8 mouse cellular contexts compared by ENCODE assay signal in the genomic region with DNA sequence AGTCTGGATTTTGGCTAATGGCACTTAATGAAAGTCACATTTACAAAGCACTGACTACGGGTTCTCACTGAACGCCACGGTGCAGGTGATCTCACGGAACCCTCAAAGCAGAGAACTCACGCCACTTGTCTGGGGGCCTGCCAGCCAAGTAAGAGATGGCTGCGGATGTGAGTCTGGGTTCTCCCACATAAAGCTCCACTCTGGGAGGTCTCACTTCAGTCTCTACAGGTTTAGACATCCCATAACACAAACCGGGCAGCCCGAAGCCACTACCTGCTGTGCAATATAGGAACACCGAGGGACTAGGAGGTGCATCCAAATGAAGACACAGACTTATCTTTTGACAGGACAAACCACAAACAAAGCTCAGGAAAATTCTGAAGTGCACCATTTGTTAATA.
A peak's percentile ranks its signal among the peaks of the same experiment; 100 is the strongest.
DNase-seq lines count a peak whose midpoint lies in the region; ATAC-seq lines count a peak whose summit lies in the region.

No protein-coding gene starts in this region.

- DNase-seq in kidney, postnatal 10 days, result no peak
- DNase-seq in embryonic facial prominence, embryonic 14.5 days (ENCODE audit: low spot score), result no peak
- no peak for DNase-seq in hindbrain, embryonic 14.5 days (ENCODE audit: low spot score)
- DNase-seq in gastrocnemius, adult 8-10 months (ENCODE audit: low spot score in 2 of 2), result no peak
- DNase-seq in left cerebral cortex, adult 8-10 months (ENCODE audit: low spot score in 2 of 2), result no peak

- no peaks in the 10 kb centered on the region for H3K36me3 ChIP-seq in kidney, embryonic 16.5 days (ENCODE audit: insufficient read depth, low read length)
- H3K36me3 ChIP-seq in embryonic facial prominence, embryonic 14.5 days (ENCODE audit: control insufficient read depth, insufficient read depth, low read length), result no peaks in the 10 kb centered on the region
- 0 out of 2 replicates have a peak, but pooled peaks cover 3% of the 10 kb centered on the region for H3K36me3 ChIP-seq in hindbrain, embryonic 14.5 days (replicated peaks; ENCODE audit: control insufficient read depth, insufficient read depth)
- H3K36me3 ChIP-seq in midbrain, embryonic 16.5 days (ENCODE audit: control insufficient read depth, insufficient read depth, low read length), result no peaks in the 10 kb centered on the region

- H3K27ac ChIP-seq in kidney, embryonic 16.5 days (ENCODE audit: low read length), result no peak overlapping the region
- no peak overlapping the region for H3K27ac ChIP-seq in embryonic facial prominence, embryonic 14.5 days (replicated peaks; ENCODE audit: low read depth, low read length)
- no peak overlapping the region for H3K27ac ChIP-seq in hindbrain, embryonic 14.5 days
- no peak overlapping the region for H3K27ac ChIP-seq in midbrain, embryonic 16.5 days (ENCODE audit: low read length)

- H3K9ac ChIP-seq in kidney, embryonic 16.5 days (replicated peaks; ENCODE audit: low read length), result no peak overlapping the region; the same call in 1 of the 2 replicates
- H3K9ac ChIP-seq in embryonic facial prominence, embryonic 14.5 days (ENCODE audit: low read depth, low read length), result peak overlapping the region; percentile 83; the same call in 1 of the 2 replicates
- H3K9ac ChIP-seq in hindbrain, embryonic 14.5 days, result peak overlapping the region; percentile 99
- H3K9ac ChIP-seq in midbrain, embryonic 16.5 days (ENCODE audit: low read depth, low read length), result peak overlapping the region; percentile 97

- ATAC-seq in kidney, embryonic 16.5 days (ENCODE audit: low FRiP score, low TSS enrichment), result no peak
- ATAC-seq in embryonic facial prominence, embryonic 14.5 days (ENCODE audit: low read depth), result no peak
- ATAC-seq in hindbrain, embryonic 14.5 days (ENCODE audit: low FRiP score), result no peak
- no peak for ATAC-seq in midbrain, embryonic 16.5 days
- no peak for ATAC-seq in erythroid progenitor cell, adult 5-6 weeks (replicated peaks; ENCODE audit: low FRiP score, poor library complexity, severe bottlenecking)

- peak overlapping the region; percentile 81 for H3K4me2 ChIP-seq in kidney, embryonic 16.5 days (replicated peaks; ENCODE audit: low read depth, low read length)
- peak overlapping the region; percentile 79 for H3K4me2 ChIP-seq in embryonic facial prominence, embryonic 14.5 days (ENCODE audit: low read depth, low read length)
- peak overlapping the region; percentile 86 for H3K4me2 ChIP-seq in hindbrain, embryonic 14.5 days (replicated peaks)
- peak overlapping the region; percentile 55 for H3K4me2 ChIP-seq in midbrain, embryonic 16.5 days (ENCODE audit: low read length)

- peaks cover 15% of the 10 kb centered on the region for H3K4me1 ChIP-seq in kidney, embryonic 16.5 days (ENCODE audit: insufficient read depth, low read length)
- peaks cover 8% of the 10 kb centered on the region for H3K4me1 ChIP-seq in embryonic facial prominence, embryonic 14.5 days (ENCODE audit: control insufficient read depth, insufficient read depth, low read length)
- peaks cover 17% of the 10 kb centered on the region for H3K4me1 ChIP-seq in hindbrain, embryonic 14.5 days (replicated peaks; ENCODE audit: control insufficient read depth, insufficient read depth, low read length)
- H3K4me1 ChIP-seq in midbrain, embryonic 16.5 days (ENCODE audit: control insufficient read depth, insufficient read depth, low read length), result peaks cover 20% of the 10 kb centered on the region

- WGBS in kidney, embryonic 16.5 days, result 77% methylated on average over 9 of the region's 9 CpGs
- 59% methylated on average over 9 of the region's 9 CpGs for WGBS in embryonic facial prominence, embryonic 14.5 days
- 59% methylated on average over 9 of the region's 9 CpGs for WGBS in hindbrain, embryonic 14.5 days
- 42% methylated on average over 9 of the region's 9 CpGs for WGBS in midbrain, embryonic 16.5 days

- no peaks in the 10 kb centered on the region for H3K27me3 ChIP-seq in kidney, embryonic 16.5 days (ENCODE audit: insufficient read depth, low read length)
- H3K27me3 ChIP-seq in embryonic facial prominence, embryonic 14.5 days (replicated peaks; ENCODE audit: control insufficient read depth, insufficient read depth, low read length), result no peaks in the 10 kb centered on the region
- no peaks in the 10 kb centered on the region for H3K27me3 ChIP-seq in hindbrain, embryonic 14.5 days (ENCODE audit: control insufficient read depth, insufficient read depth, low read length)
- H3K27me3 ChIP-seq in midbrain, embryonic 16.5 days (ENCODE audit: control insufficient read depth, insufficient read depth, low read depth, low read length), result no peaks in the 10 kb centered on the region

- H3K9me3 ChIP-seq in kidney, embryonic 16.5 days (ENCODE audit: low read length), result no peaks in the 10 kb centered on the region
- H3K9me3 ChIP-seq in embryonic facial prominence, embryonic 14.5 days (ENCODE audit: control insufficient read depth, low read length), result 0 out of 2 replicates have a peak, but pooled peaks cover 3% of the 10 kb centered on the region
- H3K9me3 ChIP-seq in hindbrain, embryonic 14.5 days (ENCODE audit: control insufficient read depth, low read length), result no peaks in the 10 kb centered on the region
- no peaks in the 10 kb centered on the region for H3K9me3 ChIP-seq in midbrain, embryonic 16.5 days (replicated peaks; ENCODE audit: control insufficient read depth, low read length, poor library complexity, severe bottlenecking)

- H3K4me3 ChIP-seq in kidney, embryonic 16.5 days (ENCODE audit: low read length), result peak overlapping the region; percentile 86
- peak overlapping the region; percentile 78; the same call in 1 of the 2 replicates for H3K4me3 ChIP-seq in embryonic facial prominence, embryonic 14.5 days (ENCODE audit: low read depth, low read length)
- H3K4me3 ChIP-seq in hindbrain, embryonic 14.5 days (replicated peaks; ENCODE audit: low read length), result peak overlapping the region; percentile 85
- peak overlapping the region; percentile 89 for H3K4me3 ChIP-seq in midbrain, embryonic 16.5 days (ENCODE audit: low read depth, low read length)
